Mouse (Mus musculus) brain, embryonic 14.5 days (tissue): ENCODE data around the gene Comp.

ENCODE experiments used
- CTCF ChIP-seq: fragments of 200-500 bp; IDR thresholded peaks from 2 replicates; pipeline ENCODE4 v1.5.1; 2012; ENCODE audit warnings: inconsistent platforms, mild to moderate bottlenecking, moderate library complexity, borderline replicate concordance; ENCODE audit not compliant: insufficient read depth, insufficient read length; ENCODE audit errors: extremely low read depth
- POLR2A ChIP-seq: fragments of 200-500 bp; IDR thresholded peaks from 2 replicates; pipeline ENCODE4 v1.6.1; 2012; ENCODE audit warnings: mild to moderate bottlenecking, inconsistent platforms, borderline replicate concordance; ENCODE audit not compliant: poor library complexity, insufficient read depth, insufficient read length, severe bottlenecking; ENCODE audit errors: extremely low read depth

GRCm38 (mm10) chr8:70421349-70422104 is 48.2 kb downstream of the Comp start:
- TF ChIP-seq POLR2A (no peak), CTCF (no peak)
